Mouse (Mus musculus) left cerebral cortex, adult 11 months (tissue): ENCODE measurements at regions not wholly inside any gene's neighbourhood (a gene's known extent, or its start where the extent isn't known, plus 50 kb on each side); places are given as distances from the start of the nearest gene placed in this dataset.

Experiments used
- DNase-seq: peaks from one replicate; pipeline ENCODE4 v3.0.0; 2022; ENCODE audit warnings: low spot score

DNA sequence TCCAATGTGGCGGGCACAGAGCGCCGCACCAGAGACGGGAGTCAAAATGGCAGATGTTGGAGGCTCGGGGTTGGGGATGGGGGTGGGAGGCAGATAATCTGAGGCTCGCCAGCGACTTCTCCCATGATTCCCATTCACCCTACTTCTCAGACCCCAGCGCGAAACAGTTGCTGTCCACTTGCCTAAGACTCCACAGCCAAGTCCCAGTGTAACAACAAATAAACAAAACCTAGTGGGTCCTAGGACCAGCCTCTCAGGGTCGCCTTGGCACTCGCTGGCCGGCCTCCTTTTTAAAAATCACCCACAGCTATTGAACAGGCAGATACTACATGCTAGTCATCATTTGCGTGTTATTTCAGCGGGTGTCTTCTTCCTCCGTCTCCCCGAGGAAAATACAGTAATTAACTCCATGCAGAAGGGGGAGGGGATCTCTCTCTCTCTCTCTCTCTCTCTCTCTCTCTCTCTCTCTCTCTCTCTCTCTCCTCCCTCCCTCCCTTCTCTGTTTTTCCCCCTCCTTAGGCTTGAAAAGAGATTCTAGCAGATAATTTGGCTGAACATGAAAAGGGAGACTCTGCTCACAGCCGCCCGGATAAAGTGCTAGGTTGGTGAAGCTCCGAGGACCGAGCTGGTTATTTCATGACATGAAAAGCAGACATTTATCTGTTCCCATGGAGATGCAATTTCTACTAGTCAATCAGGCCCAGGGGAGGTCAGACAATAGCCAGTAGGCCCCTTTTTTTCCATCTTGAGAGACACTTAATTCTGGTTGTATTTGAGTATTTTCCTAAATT lies 71.9 kb upstream of the Zfp217 start:
- DNase-seq, result no peak

DNA sequence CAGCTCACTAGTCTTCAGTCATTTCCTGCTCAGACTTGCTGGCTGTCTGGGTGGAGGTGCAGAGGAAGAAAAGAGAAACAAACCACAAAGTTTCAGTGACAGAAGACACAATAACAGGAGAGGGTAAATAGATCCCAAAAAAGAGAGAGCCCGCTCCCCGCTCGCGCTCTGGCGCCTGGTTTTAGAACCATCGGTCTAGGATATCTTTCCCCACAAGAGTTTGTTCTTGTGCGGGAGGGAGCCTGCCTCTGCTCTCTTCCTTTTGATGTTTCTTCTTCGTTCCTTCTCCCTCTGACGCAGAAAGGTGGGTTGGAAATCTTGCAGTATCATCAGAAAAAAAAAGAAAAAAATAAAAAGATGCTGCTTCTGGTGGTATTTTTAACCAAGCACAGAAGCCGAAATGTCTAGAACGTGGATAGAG lies 71.3 kb upstream of the Zfp217 start:
- DNase-seq, result no peak

DNA sequence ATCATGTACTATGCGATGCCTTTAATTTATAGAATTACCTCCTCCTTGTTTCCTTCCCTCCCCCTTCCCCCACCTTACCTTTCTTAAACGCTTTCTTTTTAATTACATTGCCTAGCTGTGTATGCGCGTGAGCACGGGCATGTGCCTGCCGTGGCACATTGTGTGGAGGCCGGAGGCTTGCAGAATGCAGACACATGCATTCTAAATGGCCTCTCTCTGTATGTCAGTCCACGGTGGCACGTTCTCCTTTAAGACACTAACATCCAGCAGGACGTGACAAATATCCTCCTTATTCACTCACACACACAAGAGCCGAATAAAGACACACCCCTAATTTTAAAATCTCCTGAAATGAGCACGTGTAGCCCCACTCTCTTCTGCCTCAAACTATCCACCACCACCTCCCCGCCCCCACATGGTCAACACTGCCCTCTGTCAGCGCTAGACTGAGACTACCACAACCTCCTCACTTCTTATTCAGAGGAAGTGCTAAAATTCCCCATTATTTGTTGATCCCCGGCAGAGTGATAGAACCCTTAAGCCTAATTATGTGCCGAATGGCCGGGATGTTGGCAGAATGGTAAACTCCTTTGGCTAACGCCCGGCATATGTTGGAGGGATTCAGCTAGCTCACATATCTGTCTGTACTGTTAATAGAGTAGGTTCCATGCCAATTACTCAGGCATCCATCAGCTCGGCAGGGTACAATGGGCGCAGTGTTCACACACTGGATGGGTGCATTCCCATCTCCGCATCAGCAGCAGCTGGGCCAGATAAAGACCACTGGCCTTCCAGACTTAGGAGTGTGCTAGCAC lies 70.5 kb upstream of the Zfp217 start:
- DNase-seq, result peak; percentile 30

DNA sequence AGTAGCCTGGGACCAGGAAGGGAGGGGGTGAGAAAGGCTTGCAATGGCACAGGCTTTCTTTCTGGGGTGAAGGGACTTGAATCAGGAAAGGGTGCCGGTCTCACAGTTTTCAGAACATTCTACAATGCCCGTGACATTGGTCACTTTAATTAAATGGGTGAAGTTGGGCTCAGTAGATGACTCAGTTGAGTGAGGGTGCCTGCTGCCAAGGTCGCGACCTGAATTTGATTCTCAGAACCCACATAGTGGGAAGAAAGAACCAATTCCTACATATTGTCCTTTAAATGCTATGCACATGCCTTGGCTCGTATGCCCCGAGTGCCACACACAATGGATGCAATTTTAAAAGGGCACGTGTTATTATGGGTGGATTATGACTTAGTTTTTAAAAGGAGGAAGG lies 68.4 kb upstream of the Zfp217 start:
- no peak for DNase-seq

DNA sequence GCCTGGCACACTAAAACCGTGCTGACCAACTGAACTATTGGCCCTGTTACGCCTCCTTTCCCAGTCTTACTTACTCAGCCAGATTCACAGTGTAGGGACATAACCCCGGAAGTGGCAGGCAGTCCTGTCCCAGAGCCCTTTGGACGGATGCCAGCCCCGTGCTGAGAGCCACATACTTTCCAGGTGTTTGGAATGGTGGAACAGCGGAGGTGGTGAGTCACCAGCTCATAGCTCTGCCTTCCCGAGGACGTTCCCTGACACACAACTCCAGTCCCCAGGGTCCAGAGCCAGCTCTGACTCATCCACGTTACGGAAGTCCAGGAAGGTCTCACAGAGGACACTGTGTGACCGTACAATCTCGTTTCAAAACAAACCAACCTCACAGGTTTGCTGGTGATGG lies 61.2 kb upstream of the Zfp217 start:
- DNase-seq, result no peak

DNA sequence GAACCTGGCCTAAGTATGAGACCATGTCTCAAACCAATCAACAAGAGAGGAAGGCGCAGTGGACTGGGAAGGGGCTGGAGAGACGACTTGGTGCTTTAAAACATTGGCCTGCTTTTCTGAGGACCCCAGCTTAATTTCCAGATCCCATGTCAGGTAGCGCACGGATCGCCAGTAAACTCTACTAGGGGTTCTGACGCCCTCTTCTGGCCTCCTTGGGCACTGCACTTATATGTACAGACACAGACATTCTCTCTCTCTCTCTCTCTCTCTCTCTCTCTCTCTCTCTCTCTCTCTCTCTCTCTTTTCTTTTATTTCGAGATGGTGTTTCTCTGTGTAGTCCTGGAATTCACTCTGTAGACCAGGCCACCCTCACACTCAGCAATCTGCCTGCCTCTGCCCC lies 60.0 kb upstream of the Zfp217 start:
- no peak for DNase-seq

DNA sequence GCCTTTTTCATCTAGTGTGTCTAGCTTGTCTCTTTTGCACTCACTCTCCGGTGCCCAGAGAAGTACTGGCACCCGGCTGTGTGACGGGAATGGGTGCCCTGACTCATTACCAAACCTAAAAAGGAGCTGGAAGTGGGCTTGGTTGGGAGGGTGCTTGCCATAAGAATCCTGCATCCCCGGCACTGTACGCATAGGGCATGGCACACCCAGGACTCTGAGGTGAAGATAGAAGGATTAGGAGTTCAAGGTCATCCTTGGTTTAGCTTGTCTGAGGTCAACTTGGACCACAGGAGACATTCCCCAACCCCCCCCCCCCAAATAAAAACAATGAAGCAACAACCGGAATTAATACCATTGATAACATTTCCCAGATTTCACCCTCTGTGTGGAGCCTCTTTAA lies 59.5 kb upstream of the Zfp217 start:
- no peak for DNase-seq

DNA sequence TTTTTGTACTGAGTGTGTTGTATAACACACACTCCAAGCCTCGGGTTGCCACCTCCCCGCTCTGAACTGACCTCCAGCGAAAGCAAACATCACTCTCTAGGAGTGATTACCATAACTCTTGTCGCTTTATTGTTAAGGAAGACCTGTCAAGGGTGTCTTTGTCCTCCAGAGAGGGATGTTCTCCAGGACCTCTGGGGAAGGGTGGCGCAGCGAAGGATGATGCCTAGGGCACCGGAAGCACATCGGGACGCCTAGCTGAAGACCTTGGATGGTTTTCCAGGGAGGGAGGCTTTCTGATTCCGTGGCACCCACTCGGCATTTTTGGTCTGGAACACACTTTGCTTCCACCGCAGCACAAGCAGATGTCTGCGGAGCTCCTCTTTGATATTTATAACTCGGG lies 59.0 kb upstream of the Zfp217 start:
- DNase-seq, result no peak

DNA sequence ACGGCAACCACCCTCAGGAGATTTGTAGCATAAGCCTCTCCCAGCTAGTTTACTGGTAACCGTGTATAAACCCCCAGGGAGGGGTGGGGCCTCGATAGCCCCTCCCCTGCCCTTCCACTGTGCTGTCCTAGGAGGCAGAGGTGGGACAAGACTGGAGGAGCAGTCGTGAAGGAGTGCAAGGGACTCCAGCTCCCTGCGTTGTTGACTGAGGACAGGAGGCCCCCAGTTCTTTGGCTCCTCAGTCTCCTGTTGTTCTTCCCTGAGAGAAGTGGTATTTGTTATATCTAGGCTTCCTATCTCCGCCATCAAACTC lies 58.5 kb upstream of the Zfp217 start:
- no peak for DNase-seq

DNA sequence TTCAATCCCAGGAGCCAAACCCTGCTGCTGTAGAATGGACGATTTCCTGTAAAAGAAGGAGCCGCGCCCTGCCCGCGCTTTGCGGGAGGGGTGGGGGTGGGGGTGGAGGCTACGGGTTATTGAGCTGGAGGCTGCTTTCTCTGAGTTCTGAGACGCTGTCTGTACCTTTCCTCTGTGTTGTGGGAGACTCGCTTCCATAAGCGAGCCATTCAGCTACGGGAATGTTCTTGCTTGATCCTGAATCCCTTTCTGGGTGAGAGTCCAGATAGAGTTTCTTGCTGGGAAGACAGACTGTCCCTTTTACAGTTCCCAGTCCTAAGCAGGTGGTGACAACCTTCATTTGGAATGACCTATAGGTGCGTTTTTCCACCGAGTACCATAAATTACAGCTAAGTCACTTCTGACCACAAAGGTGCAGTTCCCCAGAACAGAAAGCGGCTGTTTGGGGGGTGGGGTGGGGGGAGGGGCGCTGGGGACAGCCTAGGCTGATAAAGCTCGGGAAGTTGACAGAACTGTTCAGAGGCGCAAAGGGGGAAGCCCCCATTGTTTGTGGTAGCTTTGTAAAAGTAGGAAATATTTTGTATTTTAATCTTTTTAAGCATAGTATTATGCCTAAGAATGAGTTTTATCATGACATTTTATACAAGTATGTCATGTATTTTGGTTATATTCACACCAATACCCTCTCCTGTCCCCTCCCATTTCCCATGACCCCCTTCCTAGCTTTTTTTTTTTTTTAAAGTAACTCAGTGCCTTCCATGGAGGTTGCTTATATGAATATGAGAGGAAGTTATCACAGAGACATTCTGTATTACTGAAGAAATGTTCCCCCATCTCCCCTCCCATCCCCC lies 57.9 kb upstream of the Zfp217 start:
- no peak for DNase-seq

DNA sequence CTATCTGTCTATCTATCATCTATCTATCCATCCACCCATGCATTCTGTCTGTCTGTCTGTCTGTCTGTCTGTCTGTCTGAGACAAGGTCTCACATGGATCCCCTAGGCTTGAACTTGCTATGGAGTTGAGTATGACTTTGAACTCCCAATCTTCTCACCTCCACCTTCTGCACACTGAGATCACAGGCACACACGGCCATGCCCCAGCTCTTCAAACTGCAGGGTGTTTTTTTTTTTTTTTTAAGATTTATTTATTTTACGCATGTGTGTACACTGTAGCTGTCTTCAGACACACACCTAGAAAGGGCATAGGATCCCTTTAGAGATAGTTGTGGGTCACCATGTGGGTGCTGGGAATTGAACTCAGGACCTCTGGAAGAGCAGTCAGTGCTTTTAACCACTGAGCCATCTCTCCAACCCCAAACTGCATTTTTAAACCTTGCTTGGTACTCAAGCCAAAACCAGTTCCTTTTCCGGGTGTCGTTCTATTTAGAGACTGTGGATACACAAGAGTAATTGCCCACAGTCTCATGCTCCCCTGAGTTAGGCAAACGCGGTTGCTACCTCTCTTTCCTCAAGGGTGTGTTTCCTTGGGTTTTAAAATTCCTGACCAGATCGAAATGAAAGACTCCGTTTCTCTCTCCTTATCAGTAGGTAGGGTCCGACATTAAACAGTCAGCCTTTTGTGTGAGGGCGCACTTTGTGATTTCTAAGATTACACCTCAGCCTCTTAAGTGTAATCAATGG lies 57.0 kb upstream of the Zfp217 start:
- DNase-seq, result no peak

DNA sequence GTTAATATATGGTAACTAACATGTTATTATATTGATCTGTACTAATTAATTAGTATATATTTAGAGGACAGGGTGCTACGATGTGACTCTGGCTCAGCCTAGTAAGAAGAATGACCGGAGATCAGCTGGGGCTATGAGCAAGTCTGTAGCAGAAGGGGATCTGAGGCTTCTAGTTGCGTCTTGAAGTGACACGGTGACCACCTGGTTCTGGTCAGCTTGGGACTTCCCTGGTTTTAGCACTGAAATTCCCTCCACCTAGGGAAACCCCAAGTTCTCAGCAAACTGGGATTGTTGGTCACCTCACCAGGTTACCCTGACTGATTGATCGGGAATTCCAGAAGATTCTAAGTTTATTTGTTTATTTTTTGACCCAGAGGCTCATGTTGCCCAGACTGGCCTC lies 55.6 kb upstream of the Zfp217 start:
- DNase-seq, result no peak

DNA sequence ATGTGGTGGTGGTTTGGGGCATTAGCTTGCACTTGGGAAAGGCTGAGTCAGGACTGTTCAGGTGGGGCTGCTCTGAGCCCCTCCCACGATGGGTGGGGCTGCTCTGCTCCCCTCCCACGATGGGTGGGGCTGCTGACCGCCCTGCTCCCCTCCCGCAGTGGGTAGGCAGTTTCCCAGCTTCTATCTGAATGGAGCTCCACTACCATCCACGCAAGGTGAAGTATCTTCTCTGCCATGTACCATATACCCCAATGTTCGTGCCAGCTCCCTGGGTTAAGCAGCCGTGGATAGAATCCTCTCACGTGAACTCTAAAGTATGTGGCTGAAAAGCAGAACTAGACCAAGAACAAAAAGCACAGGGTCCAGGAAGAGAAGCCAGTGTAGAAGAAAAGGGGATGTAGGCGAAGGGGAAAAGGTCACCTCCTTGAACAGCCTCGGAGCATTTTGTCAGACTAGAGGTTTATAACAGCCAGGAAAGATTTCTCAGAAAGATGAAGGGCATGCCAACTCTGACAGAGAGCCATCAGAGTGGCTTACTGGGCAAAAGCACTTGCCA lies 54.0 kb upstream of the Zfp217 start:
- DNase-seq, result no peak
